Mouse (Mus musculus) kidney, postnatal 25 days (tissue): ENCODE measurements around the gene Ccl3.

Experiments
- DNase-seq, 2 experiments: peaks; one replicate each; pipeline ENCODE4 v3.0.0; 2021; ENCODE audit warnings: mixed read lengths in 2 of 2

Ccl3 gene

DNA sequence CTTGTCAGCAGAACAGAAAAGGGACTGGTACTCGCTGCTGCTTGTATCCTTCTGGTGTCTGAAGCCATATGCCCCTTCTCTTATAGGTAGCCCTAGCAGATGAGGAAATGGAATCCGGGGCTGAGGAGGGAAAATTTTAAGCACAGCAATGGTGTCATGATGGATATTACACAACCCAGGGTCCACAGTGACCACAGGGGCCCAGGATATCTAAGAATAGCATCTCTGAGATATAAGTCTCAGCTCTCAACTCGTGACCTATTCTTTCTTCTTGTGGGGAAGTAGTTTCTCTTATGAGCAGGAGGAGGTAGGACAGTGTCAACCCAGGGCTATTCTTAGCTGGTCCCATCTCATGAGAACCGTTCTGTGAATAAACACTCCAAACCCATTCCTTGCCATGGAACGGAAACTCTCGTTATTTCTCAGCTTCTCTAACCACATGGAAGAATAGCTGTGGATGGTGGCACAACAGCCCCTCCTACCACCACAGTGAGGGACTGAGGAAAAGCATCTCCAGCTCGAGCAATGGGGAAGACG lies at the start of gene Ccl3:
TSS of gene Ccl3 (minus strand) at position 51 of the 537 bp plus-strand sequence.
- no peak for DNase-seq

DNA sequence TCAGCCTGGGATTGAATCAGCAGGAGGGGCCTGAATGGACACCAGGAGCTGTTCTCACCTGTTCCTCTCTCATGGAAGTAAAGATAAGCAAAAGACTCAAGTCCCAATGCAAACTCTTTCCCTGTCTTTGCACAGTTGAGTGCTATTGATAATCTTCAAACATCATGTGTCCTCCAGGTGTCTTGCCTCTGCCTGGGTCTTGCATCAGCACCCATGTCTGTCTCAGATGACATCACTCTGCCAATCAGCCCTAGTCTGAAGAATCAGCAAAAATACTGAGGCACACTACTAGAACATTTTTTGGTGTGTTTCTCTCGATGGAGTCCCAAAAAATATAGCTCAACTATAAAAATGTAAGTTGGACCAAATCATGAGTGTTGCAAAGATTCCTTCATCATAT lies 42.9 kb upstream of the Ccl3 start:
- DNase-seq, result no peak

DNA sequence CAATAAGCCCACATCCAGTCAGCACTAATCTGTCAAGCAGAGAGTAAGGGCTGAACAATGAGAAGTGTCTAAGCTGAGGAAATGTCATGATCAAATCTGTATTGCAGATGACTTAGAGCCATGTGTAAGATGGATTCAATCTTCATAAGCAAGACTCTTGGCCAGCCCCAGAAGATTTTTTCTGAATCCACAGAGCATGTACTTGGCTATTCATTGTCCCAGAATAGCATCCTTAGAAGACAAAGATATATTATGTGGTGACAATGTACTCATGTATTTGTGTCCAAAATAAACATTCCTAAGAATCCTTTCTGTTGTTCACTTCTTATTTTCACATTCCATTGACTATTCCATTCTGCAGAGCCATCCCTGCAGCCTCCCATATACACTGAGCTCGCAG lies 40.8 kb upstream of the Ccl3 start:
- no peak for DNase-seq

DNA sequence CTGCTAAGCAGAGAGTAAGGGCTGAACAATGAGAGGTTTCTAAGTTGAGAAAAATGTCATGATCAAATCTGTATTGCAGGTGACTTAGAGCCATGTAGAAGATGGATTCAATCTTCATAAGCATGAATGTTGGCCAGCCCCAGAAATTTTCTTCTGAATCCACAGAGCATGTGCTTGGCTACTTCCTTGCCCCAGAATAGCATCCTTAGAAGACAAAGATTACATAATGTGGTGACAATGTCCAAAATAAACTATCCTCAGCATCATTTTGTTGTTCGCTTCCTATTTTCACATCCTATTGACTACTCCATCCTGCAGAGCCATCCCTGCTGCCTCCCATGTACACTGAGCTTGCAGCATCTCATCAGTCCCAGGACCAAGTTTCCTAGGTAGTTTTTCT lies 26.5 kb upstream of the Ccl3 start:
- no peak for DNase-seq

DNA sequence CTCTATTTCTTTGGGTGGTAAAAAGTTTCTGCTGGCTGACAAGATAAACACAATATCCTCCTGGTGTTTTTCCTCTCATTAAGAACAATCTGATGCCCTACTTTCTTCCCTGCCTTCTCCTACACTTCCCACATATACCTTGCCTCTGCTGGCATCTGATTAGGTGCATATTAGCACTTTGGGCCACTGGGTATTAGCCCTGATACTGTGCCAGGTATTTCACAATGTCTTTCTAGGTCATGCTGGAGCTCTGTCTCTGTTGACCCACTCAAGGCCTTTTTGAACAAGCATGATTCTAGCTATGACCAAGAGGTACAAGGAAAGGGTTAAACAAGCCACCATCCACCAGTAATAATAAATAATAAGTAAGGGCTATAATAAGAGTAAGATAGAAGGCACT lies 22.6 kb upstream of the Ccl3 start:
- no peak for DNase-seq

DNA sequence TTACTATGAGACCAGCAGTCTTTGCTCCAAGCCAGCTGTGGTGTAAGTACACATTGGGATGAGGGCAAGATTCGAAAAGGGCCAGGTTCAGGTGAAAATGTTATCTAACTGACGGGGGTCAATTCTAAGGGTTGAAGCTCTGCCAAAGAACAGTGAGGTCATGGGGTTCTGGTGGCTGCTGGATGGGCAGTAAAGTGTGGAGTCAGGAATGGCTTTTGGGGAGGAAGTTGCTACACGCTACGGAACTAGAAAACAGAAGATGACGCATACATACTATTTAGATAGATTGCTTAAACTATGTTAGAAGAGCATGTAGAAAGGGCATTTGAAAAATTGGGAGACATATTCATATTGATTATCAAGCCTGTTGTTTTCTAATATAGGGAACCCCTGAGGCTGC lies 14.4 kb upstream of the Ccl3 start:
- DNase-seq, result no peak

DNA sequence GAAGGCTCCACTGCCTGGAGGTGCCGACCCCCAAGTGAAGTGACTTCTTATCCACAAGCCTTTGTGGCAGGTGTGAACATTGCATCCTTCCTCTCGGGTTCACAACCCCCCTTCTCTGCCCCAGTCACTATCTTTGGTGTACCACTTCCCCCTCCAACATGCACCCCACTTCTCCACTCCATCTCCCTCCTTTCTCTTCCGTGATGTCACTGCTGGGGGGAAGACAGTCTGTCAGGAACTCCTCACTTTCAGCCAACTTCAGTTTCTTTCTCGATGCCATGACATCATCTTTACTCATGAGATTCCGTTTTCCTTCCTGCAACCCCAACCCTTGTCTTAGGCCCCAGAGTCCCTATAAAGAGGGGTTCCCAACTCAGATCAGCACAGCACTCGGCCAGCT lies 13.0 kb upstream of the Ccl3 start, which contains the start of gene Ccl4:
TSS of gene Ccl4 (plus strand) at position 381 of the 400 bp plus-strand sequence.
- DNase-seq, result no peak

DNA sequence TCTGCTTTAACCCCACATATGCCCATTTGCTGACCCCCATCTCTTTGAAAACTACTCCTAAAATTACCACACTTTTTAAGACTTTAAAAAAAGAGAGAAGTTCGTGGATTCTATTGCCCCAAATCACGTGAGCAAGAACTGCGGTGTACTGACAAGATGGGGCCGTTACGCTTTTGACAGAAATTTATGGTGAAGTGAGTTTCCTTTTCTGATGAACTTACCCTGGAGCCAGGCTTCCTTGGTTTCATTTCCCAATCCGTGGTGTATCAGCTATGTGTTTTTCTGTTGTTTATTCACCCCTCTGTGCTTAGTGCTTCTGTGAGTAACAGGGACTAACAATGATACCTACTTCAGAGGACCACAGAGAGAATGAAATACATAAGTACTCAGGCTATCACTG lies 9.6 kb upstream of the Ccl3 start:
- DNase-seq, result no peak

DNA sequence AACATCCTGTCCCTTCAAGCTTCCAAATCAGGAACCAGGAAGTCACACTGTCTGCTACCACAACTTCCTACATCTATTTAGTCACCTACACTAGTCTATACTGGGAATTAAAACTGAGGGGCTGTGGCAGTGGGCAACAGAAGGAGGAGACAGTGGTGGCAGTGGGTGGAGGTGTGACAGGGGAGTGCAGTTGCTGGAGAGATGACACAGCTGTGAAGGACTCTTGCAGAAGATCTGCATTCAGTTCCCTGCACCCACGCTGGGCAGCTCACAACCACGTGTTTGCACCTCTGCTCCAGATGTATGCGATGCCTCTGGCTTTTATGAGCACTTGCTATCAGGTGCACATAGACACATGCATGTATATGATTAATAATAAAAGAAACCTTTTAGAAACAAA lies 8.4 kb upstream of the Ccl3 start:
- no peak for DNase-seq

DNA sequence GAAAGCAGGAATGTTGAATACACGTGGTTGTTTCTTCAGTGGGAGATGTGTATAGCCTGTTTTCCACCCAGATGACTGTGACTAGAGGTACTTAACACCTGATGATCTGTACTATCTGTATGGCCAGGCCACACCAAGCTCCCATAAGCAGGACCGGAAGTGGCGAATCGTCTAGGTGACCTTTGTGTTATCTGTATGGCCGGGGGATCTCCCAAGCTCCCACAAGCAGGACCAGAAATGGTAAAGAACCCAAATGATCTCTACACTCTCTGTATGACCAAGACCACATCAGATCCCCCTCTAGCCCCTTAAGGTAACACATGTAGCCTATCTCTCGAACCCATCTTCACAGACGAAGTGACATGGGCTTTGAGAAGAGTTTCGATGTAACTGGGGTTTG lies 5.5 kb upstream of the Ccl3 start:
- no peak for DNase-seq

DNA sequence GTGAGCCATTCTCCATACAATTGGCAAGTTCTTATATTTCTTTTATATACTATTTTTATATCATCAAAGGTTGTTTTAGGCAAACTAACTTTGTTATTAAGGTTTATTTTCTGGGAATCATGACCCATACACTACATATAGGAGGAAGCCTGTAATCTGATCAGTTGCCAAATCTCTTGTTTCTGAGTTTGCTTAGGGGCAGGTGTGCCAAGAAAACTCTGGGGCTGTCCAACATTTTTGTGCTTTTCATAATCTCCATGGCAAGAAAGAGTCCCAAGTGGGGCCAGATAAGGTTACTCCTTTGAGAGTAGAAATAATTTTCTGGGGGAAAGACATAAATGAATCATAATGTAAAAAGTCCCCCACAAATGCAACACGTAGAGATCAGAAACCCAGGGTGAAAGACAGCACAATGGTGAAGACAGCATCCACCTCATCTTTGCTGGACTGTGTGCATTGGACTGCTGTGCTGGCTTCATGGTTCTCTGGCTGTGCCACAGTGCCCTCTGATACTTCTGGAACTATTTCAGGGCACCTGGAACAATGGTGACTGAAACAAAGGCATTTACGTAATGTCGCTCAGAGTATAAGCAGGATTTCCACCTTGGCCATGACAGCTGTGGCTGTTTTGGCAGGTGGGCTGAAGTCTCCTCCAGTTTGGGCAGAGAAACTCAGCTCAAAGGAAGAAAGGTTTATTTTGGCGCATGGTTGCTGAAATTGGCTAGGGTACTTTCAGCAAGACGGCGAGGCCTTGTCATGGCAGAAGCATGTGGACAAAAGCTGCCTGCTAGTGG lies 2.6 kb downstream of the Ccl3 start:
- DNase-seq, result no peak

DNA sequence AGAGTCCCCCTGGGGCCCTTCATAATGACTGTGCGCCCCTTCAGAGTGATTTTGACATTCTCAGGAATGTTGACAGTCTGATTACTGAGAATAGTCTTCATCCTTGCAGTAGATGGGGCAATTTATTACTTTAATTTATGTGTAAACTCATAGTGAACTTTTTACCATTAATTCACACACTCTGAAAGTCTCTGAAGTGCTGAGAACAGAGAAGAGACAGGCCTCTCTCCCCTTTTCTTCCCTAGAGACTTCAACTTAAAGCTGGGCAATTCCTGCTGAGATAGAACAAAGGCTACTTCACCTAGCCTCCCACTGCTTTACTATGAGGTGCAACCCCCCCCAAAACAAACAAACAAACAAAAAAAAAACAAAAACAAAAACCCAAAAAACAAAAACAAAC lies 3.6 kb downstream of the Ccl3 start, which contains the start of gene Rpl9-ps1:
TSS of gene Rpl9-ps1 (minus strand) at position 101 of the 400 bp plus-strand sequence.
- no peak for DNase-seq

DNA sequence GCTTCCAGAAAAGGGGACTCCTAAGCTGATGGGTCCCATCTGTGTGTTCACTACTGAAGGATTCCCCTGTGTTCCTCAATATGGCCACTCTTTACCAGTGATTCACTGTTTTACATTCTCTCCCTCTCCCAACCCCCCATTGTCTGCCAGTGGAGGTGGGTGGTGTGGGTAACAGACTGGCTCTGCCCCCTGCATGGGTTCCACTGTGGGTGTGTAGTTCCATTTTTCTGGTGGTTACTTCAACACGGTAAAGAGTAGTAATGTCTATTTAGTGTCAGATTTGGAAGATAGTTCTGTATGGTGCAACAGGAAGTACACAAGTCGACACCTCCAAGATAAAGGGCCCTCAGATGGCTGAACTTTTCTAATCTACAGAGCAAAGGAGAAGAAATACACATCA lies 7.9 kb downstream of the Ccl3 start:
- no peak for DNase-seq

DNA sequence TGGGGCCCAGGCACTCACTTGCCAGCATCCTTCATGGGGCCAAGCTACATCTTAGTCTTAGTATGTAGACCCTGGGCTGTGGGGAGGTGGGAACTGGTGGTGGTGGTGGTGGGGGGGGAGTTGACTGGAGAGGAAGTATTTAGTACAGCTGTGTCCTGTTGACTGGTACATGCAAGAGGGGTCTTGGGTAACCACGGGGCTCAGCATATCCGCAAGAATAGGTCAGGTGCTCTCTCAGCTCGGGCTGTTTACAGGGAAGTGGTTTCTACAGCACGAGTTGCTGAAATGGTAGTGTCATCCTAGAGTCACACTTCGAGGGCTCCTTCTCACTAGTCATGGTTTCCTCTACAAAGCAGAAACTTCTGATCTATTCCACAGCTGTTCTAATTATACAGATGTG lies 9.0 kb downstream of the Ccl3 start:
- DNase-seq, result no peak

DNA sequence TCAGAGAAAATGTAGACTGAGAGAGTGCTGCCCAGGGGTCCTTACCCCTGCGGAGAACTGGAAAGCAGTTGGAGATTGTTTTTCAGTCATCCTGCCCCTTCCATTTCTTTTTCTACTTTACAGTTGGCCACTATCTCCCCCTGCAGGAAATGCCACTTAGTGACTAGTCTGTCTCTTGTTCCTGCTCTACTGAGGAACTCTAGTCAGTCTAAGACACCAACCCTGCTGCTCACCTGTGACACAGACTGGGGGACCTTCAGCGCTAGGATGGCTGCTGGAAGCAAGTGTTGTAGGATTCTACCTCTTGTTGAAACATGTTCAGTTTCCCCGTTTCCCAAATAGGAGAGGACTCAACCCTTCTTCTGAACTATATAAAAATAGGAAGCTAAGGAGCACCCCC lies 9.6 kb downstream of the Ccl3 start:
- peak in 1 of 2 experiments; percentile 21 for DNase-seq

DNA sequence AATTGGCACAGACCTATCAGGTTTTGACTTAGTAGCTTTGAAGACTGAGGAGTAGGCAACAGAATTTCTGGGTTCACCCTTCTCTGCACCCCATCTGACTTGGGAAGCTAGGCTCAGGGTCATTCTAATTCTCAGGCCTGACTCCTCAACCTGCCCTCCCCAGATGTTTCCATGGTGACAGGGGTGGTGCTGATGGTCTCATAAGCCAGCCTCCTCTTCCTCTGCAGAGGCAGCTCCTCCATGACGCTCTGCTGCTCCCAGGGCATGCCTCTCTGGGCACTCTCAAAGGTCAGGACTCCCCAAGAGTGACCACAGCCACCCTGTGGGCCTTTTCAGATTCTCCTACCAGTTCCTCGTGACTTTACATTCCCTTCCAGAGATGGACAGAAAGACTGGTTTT lies 10.2 kb downstream of the Ccl3 start:
- no peak for DNase-seq

DNA sequence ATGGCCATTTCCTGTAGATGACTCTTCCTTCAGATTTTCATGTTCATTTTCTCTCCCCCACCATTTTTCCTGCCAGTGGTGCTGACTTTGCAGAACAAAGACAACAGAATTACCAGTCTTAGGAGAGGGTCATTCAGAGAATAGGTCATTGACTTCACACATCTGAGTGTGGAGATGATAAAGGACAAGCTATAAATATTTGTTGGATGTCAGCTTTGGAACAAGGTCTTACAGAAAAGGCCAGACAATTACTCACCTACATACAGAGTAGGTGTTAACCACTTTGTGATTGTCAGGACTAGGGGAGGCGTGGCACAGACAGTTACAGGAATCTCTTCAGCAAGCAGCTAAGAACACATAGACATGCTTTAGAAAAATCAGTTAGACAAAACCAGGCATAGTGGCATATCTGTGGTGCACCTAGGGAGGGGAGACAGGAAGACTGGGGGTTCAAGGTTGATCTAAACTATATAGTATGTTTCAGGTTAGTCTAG lies 12.4 kb downstream of the Ccl3 start:
- no peak for DNase-seq

DNA sequence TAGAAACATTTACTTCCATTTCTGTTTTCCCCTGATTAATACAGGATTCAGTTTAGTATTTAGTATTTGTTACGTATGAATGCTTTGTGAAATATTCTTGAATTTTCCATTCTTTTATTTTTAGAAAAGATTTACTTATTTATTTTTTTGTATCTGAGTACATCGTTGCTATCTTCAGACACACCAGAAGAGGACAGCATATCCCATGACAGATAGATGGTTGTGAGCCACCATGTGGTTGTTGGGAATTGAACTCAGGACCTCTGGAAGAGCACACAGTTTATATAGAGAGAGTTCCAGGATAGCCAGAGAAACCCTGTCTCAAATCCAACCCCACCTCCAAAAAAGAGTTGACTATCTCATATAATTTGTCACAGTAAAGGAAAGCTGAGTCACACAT lies 14.3 kb downstream of the Ccl3 start:
- DNase-seq, result no peak

DNA sequence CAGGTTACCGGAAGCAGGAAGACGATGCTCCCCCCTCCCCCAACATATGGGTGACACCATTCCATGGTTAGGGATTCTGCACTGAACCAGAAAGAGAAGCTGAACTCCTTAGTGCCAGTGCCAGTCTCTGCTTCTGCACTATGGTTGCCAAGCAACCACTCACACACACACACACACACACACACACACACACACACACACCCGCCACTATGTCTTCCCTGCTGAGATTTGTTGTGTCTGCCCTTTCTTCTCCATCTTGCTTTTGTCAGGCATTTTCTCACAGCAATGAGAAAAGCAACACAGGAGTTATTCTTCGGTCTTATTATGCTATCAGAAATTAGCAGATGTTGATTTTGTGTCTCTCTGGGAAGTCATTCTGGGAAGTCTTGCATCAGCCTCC lies 14.7 kb downstream of the Ccl3 start:
- no peak for DNase-seq

DNA sequence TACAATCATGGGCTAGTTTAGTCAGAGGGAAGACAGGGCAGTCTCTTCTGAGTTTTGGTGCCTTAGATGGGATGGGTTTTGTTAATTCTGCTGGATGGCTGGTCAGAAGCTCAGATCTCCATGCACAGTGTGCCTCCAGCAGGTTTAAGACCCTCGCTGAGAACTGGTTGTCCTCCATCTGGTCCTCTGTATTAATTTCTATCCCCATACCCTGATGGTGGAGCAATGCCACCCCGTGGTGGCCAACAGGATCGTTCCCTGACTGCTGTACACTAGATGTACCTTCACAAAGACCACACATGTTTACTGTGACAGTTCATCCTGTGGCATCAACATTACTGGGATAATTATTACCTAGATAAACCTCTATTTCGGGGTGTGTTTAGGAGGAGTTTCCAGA lies 16.4 kb downstream of the Ccl3 start:
- DNase-seq, result peak in 1 of 2 experiments; percentile 23

DNA sequence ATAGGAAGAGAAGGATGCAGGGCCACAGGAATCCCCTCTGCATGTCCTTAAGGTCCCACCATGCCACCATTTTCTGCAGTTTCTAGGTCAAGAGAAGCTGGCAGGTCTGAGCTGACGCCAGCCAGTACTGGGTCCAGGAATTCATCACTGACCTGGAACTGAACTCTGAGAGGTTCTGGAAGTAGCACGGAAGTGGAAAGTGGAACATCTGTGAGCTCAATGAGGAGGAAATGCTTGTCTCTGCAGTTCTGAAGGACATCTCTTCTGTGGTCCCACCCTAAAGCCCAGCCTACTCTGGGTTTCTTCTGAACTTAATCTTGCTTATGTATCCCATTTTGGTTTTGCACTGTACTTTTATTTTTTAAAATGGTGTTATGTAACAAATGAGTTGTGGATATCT lies 18.1 kb downstream of the Ccl3 start:
- DNase-seq, result no peak

DNA sequence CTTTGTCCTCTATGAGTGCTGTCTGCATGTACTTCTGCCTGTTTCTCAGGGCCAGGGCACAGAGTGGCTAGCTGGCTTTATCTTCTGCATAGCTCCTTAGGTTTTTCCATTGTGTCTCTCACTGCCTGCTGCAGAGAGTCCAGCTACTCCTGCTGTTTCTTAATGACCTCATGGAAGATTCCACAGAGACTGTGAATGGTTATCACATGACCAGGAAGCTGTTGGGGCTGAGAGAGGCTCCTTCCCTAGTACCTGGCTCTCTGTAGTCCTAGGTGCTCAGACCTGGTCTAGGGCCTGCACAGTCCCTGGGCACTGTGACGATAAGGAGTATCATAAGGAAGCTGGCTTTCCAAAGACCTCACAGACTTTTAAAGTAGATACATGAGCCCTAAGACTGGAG lies 18.5 kb downstream of the Ccl3 start:
- no peak for DNase-seq

DNA sequence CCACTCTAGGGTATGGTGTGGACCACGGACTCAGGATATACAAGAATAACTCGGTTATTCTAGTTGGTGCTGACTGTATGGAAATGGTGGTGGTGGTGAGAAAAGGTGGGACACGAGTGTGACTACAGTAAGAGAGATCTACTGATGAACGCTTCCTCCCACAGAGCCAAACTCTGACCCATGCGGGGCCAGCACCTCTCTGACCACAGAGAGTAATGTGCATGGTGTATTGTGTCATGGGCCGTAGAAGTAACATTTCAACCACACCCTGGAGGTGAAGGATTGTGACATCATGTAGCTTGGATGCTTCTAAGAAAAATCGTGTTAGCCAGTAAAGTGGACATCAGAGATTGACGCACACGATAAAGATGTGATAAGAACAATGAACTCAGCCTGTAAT lies 20.3 kb downstream of the Ccl3 start:
- no peak for DNase-seq

DNA sequence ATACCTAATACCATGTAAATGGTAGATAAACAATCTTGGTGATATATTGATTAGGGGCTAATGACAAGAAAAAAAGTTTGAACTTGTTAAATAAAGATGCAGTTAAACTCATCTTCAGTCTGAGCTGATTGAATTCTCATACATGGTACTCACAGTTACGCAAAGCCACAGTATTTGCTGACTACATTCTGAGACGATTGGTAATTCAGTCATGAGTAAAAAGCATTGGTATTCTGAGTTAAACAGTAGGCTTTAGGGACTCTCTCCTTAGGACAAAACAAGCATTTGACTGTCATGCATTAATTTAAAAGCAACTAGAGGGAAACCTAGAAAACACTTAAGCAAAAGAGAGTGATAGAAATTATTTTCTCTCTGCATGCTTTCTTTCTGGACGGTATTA lies 25.6 kb downstream of the Ccl3 start:
- no peak for DNase-seq

DNA sequence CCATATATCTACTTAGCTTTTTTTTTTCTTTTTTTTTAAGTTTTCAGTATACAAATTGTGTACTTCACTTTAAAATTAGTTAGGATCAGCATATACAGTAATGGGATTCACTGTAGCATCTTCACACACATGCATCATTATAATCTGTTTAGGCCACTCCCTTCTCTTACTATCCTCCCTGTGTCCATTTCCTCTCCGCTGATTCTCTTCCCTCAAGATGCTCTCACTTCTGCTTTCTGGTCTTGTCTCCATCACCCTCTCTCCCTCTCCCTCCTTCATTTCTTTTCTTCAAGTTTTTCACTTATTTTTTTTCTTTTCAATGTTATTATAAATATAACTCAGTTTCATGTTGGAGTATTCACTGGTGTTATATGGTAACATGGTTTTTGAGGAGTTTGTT lies 30.1 kb downstream of the Ccl3 start:
- DNase-seq, result no peak
